ENCODE assay signal across 16 mouse cellular contexts in genomic region chr6:148133536-148133935, GRCm38 (mm10).
DNase-seq lines count a peak whose midpoint lies in the region; ATAC-seq lines count a peak whose summit lies in the region.
"Had no signal": no experiment of that assay in that cellular context is flagged by ENCODE, and none has a peak within 500 bp of the region (broad histone marks: within the 10 kb centered on the region; RNA-seq: fewer than 3 reads in every experiment).

No protein-coding gene starts in this region.

- no peak overlapping the region for H3K4me2 ChIP-seq in forebrain, embryonic 16.5 days (ENCODE audit: low read length)
- no peak overlapping the region for H3K4me2 ChIP-seq in forebrain, embryonic 11.5 days (ENCODE audit: low read depth, low read length, severe bottlenecking)
- H3K4me2 ChIP-seq in hindbrain, embryonic 16.5 days (ENCODE audit: low read length): no peak overlapping the region
- H3K4me2 ChIP-seq in hindbrain, embryonic 12.5 days (replicated peaks): no peak overlapping the region
- H3K4me2 ChIP-seq: embryonic facial prominence, embryonic 12.5 days had no signal

- no peaks in the 10 kb centered on the region for H3K36me3 ChIP-seq in forebrain, embryonic 16.5 days (ENCODE audit: control insufficient read depth, insufficient read depth)
- no peaks in the 10 kb centered on the region for H3K36me3 ChIP-seq in forebrain, embryonic 11.5 days (ENCODE audit: control insufficient read depth, insufficient read depth, low read length)
- H3K36me3 ChIP-seq in hindbrain, embryonic 16.5 days (ENCODE audit: control insufficient read depth, insufficient read depth, low read length): no peaks in the 10 kb centered on the region
- H3K36me3 ChIP-seq in hindbrain, embryonic 12.5 days: no peaks in the 10 kb centered on the region
- H3K36me3 ChIP-seq: embryonic facial prominence, embryonic 10.5 days; embryonic facial prominence, embryonic 12.5 days had no signal

- ATAC-seq in forebrain, embryonic 16.5 days: peak; percentile 60
- no peak for ATAC-seq in forebrain, embryonic 11.5 days (replicated peaks; ENCODE audit: low FRiP score)
- 0 out of 2 replicates have a peak, but pooled peaks have one; percentile 12 for ATAC-seq in hindbrain, embryonic 16.5 days
- no peak for ATAC-seq in hindbrain, embryonic 12.5 days (ENCODE audit: low FRiP score)
- ATAC-seq: forebrain, embryonic 14.5 days had no signal

- H3K27ac ChIP-seq in forebrain, embryonic 16.5 days (ENCODE audit: low read length): no peak overlapping the region
- H3K27ac ChIP-seq in forebrain, embryonic 11.5 days (ENCODE audit: low read depth, low read length): no peak overlapping the region
- no peak overlapping the region for H3K27ac ChIP-seq in hindbrain, embryonic 16.5 days (ENCODE audit: low read depth, low read length)
- H3K27ac ChIP-seq in hindbrain, embryonic 12.5 days: no peak overlapping the region
- H3K27ac ChIP-seq: embryonic facial prominence, embryonic 10.5 days; embryonic facial prominence, embryonic 12.5 days had no signal

- H3K27me3 ChIP-seq in forebrain, embryonic 16.5 days (replicated peaks; ENCODE audit: control insufficient read depth, insufficient read depth, low read length): no peaks in the 10 kb centered on the region
- no peaks in the 10 kb centered on the region for H3K27me3 ChIP-seq in forebrain, embryonic 11.5 days (ENCODE audit: control insufficient read depth, insufficient read depth, low read length)
- H3K27me3 ChIP-seq in hindbrain, embryonic 16.5 days (replicated peaks; ENCODE audit: control insufficient read depth, insufficient read depth, low read length): no peaks in the 10 kb centered on the region
- no peaks in the 10 kb centered on the region for H3K27me3 ChIP-seq in hindbrain, embryonic 12.5 days
- H3K27me3 ChIP-seq: embryonic facial prominence, embryonic 12.5 days had no signal

- H3K9ac ChIP-seq in forebrain, embryonic 16.5 days (replicated peaks; ENCODE audit: low read depth, low read length): no peak overlapping the region
- no peak overlapping the region for H3K9ac ChIP-seq in forebrain, embryonic 11.5 days (ENCODE audit: low read length)
- no peak overlapping the region for H3K9ac ChIP-seq in hindbrain, embryonic 16.5 days (ENCODE audit: low read depth, low read length)
- no peak overlapping the region for H3K9ac ChIP-seq in hindbrain, embryonic 12.5 days
- H3K9ac ChIP-seq: embryonic facial prominence, embryonic 12.5 days had no signal

- no peak overlapping the region for H3K4me3 ChIP-seq in forebrain, embryonic 16.5 days (replicated peaks; ENCODE audit: low read length)
- H3K4me3 ChIP-seq in forebrain, embryonic 11.5 days (ENCODE audit: low read depth, low read length): no peak overlapping the region
- H3K4me3 ChIP-seq in hindbrain, embryonic 16.5 days (ENCODE audit: low read length): no peak overlapping the region
- H3K4me3 ChIP-seq in hindbrain, embryonic 12.5 days: no peak overlapping the region
- H3K4me3 ChIP-seq: embryonic facial prominence, embryonic 10.5 days; embryonic facial prominence, embryonic 12.5 days had no signal

- no peaks in the 10 kb centered on the region for H3K4me1 ChIP-seq in forebrain, embryonic 16.5 days (replicated peaks; ENCODE audit: control insufficient read depth, insufficient read depth, low read length)
- H3K4me1 ChIP-seq in forebrain, embryonic 11.5 days (replicated peaks; ENCODE audit: control insufficient read depth, insufficient read depth, low read length): no peaks in the 10 kb centered on the region
- H3K4me1 ChIP-seq in hindbrain, embryonic 16.5 days (ENCODE audit: control insufficient read depth, insufficient read depth, low read depth, low read length): peaks cover 3% of the 10 kb centered on the region; the same call in 1 of the 2 replicates
- H3K4me1 ChIP-seq in hindbrain, embryonic 12.5 days: no peaks in the 10 kb centered on the region; the same call in 1 of the 2 replicates
- H3K4me1 ChIP-seq: embryonic facial prominence, embryonic 10.5 days; embryonic facial prominence, embryonic 12.5 days had no signal

- DNase-seq in forebrain, embryonic 11.5 days (ENCODE audit: low spot score): no peak
- no peak for DNase-seq in urinary bladder, postnatal 36 days (ENCODE audit: low spot score in 2 of 2)
- DNase-seq: adrenal gland, adult 2 months; adrenal gland, postnatal 10 days; adrenal gland, postnatal 25 days; cerebellum, adult 11-12 months; cerebellum, adult 2 months; cerebellum, adult 9-10 months; cerebellum, postnatal 10 days; cerebellum, postnatal 25 days had no signal

- no peaks in the 10 kb centered on the region for H3K9me3 ChIP-seq in forebrain, embryonic 16.5 days (ENCODE audit: control insufficient read depth, low read length)
- H3K9me3 ChIP-seq in forebrain, embryonic 11.5 days (ENCODE audit: control insufficient read depth, low read length): no peaks in the 10 kb centered on the region
- H3K9me3 ChIP-seq in hindbrain, embryonic 16.5 days (ENCODE audit: control insufficient read depth, low read length): no peaks in the 10 kb centered on the region
- H3K9me3 ChIP-seq in hindbrain, embryonic 12.5 days (replicated peaks): no peaks in the 10 kb centered on the region
- H3K9me3 ChIP-seq: embryonic facial prominence, embryonic 10.5 days; embryonic facial prominence, embryonic 12.5 days had no signal

Comparison
In these comparisons a context has a peak if more than half of its experiments do, and no peak if none do; other contexts are left out.
1. ATAC-seq: peak in forebrain, embryonic 16.5 days (single experiment) and hindbrain, embryonic 16.5 days (single experiment); none in forebrain, embryonic 11.5 days (single experiment) and hindbrain, embryonic 12.5 days (single experiment).